Mouse (Mus musculus) kidney, postnatal 0 days (tissue): ENCODE results near the gene Siah3. TPM values are rescaled to one million over a fixed set of nuclear protein-coding genes. Genes with fewer than 3 reads are reported as not detected.

Experiments
- ATAC-seq: fragments of 200-750 bp; cut with Nextera tagmentation; replicated peaks from 2 replicates; pipeline ENCODE4 v1.8.0; 2017; ENCODE audit warnings: low read depth, moderate number of reproducible peaks, moderate TSS enrichment, moderate library complexity; ENCODE audit not compliant: low FRiP score
- DNase-seq: peaks from one replicate; pipeline ENCODE4 v3.0.0-alpha.2; 2016; ENCODE audit warnings: low spot score
- H3K27ac ChIP-seq: fragments of 300-500 bp; sonication (generic); 2 replicates; pipeline ENCODE4 v1.5.1; 2014; ENCODE audit warnings: mild to moderate bottlenecking
- H3K27me3 ChIP-seq: fragments of 300-500 bp; sonication (generic); 2 replicates; pipeline ENCODE4 v1.6.1; 2014; ENCODE audit warnings: low read length, mixed read lengths; ENCODE audit not compliant: insufficient read depth
- H3K36me3 ChIP-seq: fragments of 300-500 bp; sonication (generic); 2 replicates; pipeline ENCODE4 v1.6.1; 2014; ENCODE audit warnings: low read length, mixed read lengths; ENCODE audit not compliant: insufficient read depth
- H3K4me1 ChIP-seq: fragments of 300-500 bp; sonication (generic); replicated peaks from 2 replicates; pipeline ENCODE4 v1.6.1; 2014; ENCODE audit warnings: antibody characterized with exemption, low read length, mixed read lengths; ENCODE audit not compliant: insufficient read depth
- H3K4me2 ChIP-seq: fragments of 300-500 bp; sonication (generic); 2 replicates; pipeline ENCODE4 v1.6.1; 2014; ENCODE audit warnings: mild to moderate bottlenecking, low read length, moderate library complexity, mixed read lengths
- H3K4me3 ChIP-seq: fragments of 300-500 bp; sonication (generic); replicated peaks from 2 replicates; pipeline ENCODE4 v1.5.1; 2014; ENCODE audit warnings: low read depth, low read length
- H3K9ac ChIP-seq: fragments of 300-500 bp; sonication (generic); 2 replicates; pipeline ENCODE4 v1.6.1; 2014; ENCODE audit warnings: low read depth, low read length
- H3K9me3 ChIP-seq: fragments of 300-500 bp; sonication (generic); replicated peaks from 2 replicates; pipeline ENCODE4 v1.6.1; 2016; ENCODE audit warnings: low read length, inconsistent platforms, mixed read lengths
- CTCF ChIP-seq: IDR thresholded peaks from 2 replicates; pipeline ENCODE4 v1.5.1; 2016; ENCODE audit warnings: antibody characterized with exemption, low read depth, mild to moderate bottlenecking, moderate library complexity
- WGBS: fragments of 180-500 bp; shearing (Covaris S2); extraction: QIAGEN DNeasy Blood & Tissue Kit; methylation state at CpG from one replicate; pipeline ENCODE4 v1.1.7; 2014; 5-methylcytosine and 5-hydroxymethylcytosine counted together
- polyA plus RNA-seq: library from polyadenylated mRNA; unstranded; fragments of >200 nt; fragmentation: Nextera tagmentation; extraction: Ambion mirVana; gene quantifications from 2 replicates; pipeline ENCODE4 v1.2.1, GENCODE M21; 2015

Gene Siah3
- polyA plus RNA-seq, 1 experiment from 2014 or later, result 0.03 TPM

GRCm38 (mm10) chr14:75579010-75579409, 123.2 kb downstream of the Siah3 start:
- 76% methylated on average over 6 of the region's 6 CpGs for WGBS
- no peak overlapping the region for H3K4me3 ChIP-seq
- ATAC-seq (no peak), DNase-seq (no peak)
- H3K27me3 ChIP-seq, result no peaks in the 10 kb centered on the region
- no peak overlapping the region for H3K9ac ChIP-seq
- TF ChIP-seq CTCF, result no peak
- H3K4me2 ChIP-seq, result no peak overlapping the region
- H3K27ac ChIP-seq, result no peak overlapping the region
- H3K9me3 ChIP-seq, result no peaks in the 10 kb centered on the region
- no peaks in the 10 kb centered on the region for H3K4me1 ChIP-seq
- no peaks in the 10 kb centered on the region for H3K36me3 ChIP-seq

Other genes starting within 250 kb of the Siah3 start
- 23.6 and 26.3 TPM in 2 replicates for gene Cpb2, start 213.7 kb upstream of the Siah3 start, polyA plus RNA-seq
- 27.1 and 28.0 TPM in 2 replicates for gene Zc3h13, start 171.6 kb upstream of the Siah3 start, polyA plus RNA-seq
- not detected in 2 replicates for gene Spert, start 137.1 kb downstream of the Siah3 start, polyA plus RNA-seq
- 0.32 and 0.58 TPM in 2 replicates for gene Erich6b, start 186.3 kb downstream of the Siah3 start, polyA plus RNA-seq